Mouse (Mus musculus): ENCODE measurements at regions not wholly inside any gene's neighbourhood (a gene's known extent, or its start where the extent isn't known, plus 50 kb on each side); places are given as distances from the start of the nearest gene placed in this dataset.

GRCm38 (mm10) chr8:90636770-90637169 is 180.4 kb downstream of the Gm19935 start:
- H3K36me3 ChIP-seq (ENCODE audit: control insufficient read depth in 1 of 2, insufficient read depth in 2 of 2, low read length in 2 of 2), result no peaks in the 10 kb centered on the region
- TF ChIP-seq UBTF (IDR thresholded peaks at IDR 0.05; ENCODE audit: borderline replicate concordance, insufficient read depth, low read depth, low read length) (no peak), USF1 (IDR thresholded peaks at IDR 0.05; ENCODE audit: low read depth, low read length) (no peak), ZMIZ1 (IDR thresholded peaks at IDR 0.05; ENCODE audit: low read depth, low read length) (no peak), RAD21 (IDR thresholded peaks at IDR 0.05; ENCODE audit: low read depth, low read length) (no peak), GABPA (IDR thresholded peaks at IDR 0.05; ENCODE audit: low read depth, low read length) (no peak), POLR2AphosphoS2 (IDR thresholded peaks at IDR 0.05; ENCODE audit: low read length) (no peak), USF2 (IDR thresholded peaks at IDR 0.05; ENCODE audit: borderline replicate concordance in 1 of 2, insufficient read depth in 1 of 2, low read depth in 1 of 2, low read length in 2 of 2) (no peak), GATA1 (IDR thresholded peaks at IDR 0.05; ENCODE audit: low read depth, low read length) (no peak), SMC3 (IDR thresholded peaks at IDR 0.05; ENCODE audit: low read depth, low read length) (no peak), NELFE (IDR thresholded peaks at IDR 0.05; ENCODE audit: low read depth, low read length) (no peak), TCF12 (IDR thresholded peaks at IDR 0.05; ENCODE audit: low read depth, low read length) (no peak), ZNF384 (IDR thresholded peaks at IDR 0.05; ENCODE audit: low read depth, low read length) (no peak), BHLHE40 (IDR thresholded peaks at IDR 0.05; ENCODE audit: borderline replicate concordance, low read depth, low read length) (no peak), TBP (IDR thresholded peaks at IDR 0.05; ENCODE audit: low read depth, low read length) (no peak), CHD2 (IDR thresholded peaks at IDR 0.05; ENCODE audit: low read length) (no peak), MEF2A (IDR thresholded peaks at IDR 0.05; ENCODE audit: extremely low read depth, insufficient replicate concordance, low read depth, low read length, poor library complexity, severe bottlenecking) (no peak), SIN3A (IDR thresholded peaks at IDR 0.05; ENCODE audit: low read length) (no peak)
- no peak overlapping the region for H3K4me3 ChIP-seq (ENCODE audit: control insufficient read depth in 1 of 2, insufficient read depth in 1 of 2, low read depth in 2 of 2, low read length in 2 of 2)

GRCm38 (mm10) chr8:90635766-90636492 is 181.3 kb downstream of the Gm19935 start:
- Histone ChIP-seq H3K27me3 (ENCODE audit: control insufficient read depth in 1 of 2, insufficient read depth in 2 of 2, low read length in 2 of 2) (no peaks in the 10 kb centered on the region), H3K27ac (ENCODE audit: control insufficient read depth, low read depth, low read length) (no peak overlapping the region), H3K4me1 (ENCODE audit: control insufficient read depth in 1 of 2, insufficient read depth in 2 of 2, low read length in 2 of 2) (no peaks in the 10 kb centered on the region), H3K9me3 (replicated peaks; ENCODE audit: insufficient read depth, low read length) (no peaks in the 10 kb centered on the region), H3K9ac (ENCODE audit: control insufficient read depth, low read depth, low read length, poor library complexity, severe bottlenecking) (no peak overlapping the region), H3K79me2 (ENCODE audit: control insufficient read depth, insufficient read depth, low read length, poor library complexity) (no peaks in the 10 kb centered on the region), H3K4me3 (ENCODE audit: control insufficient read depth in 1 of 2, insufficient read depth in 1 of 2, low read depth in 2 of 2, low read length in 2 of 2) (no peak overlapping the region), H3K36me3 (ENCODE audit: control insufficient read depth in 1 of 2, insufficient read depth in 2 of 2, low read length in 2 of 2) (no peaks in the 10 kb centered on the region)
- TF ChIP-seq ZMIZ1 (IDR thresholded peaks at IDR 0.05; ENCODE audit: low read depth, low read length), result no peak
- no peak for TF ChIP-seq TAL1 (IDR thresholded peaks at IDR 0.05; ENCODE audit: low read length)
- TF ChIP-seq MAFK (IDR thresholded peaks at IDR 0.05; ENCODE audit: borderline replicate concordance, low read depth, low read length), result no peak
- TF ChIP-seq NELFE (IDR thresholded peaks at IDR 0.05; ENCODE audit: low read depth, low read length), result no peak
- no peak for TF ChIP-seq JUND (IDR thresholded peaks at IDR 0.05; ENCODE audit: low read depth, low read length)
- no peak for TF ChIP-seq EP300 (IDR thresholded peaks at IDR 0.05; ENCODE audit: low read depth in 1 of 2, low read length in 2 of 2)
- TF ChIP-seq TCF12 (IDR thresholded peaks at IDR 0.05; ENCODE audit: low read depth, low read length), result no peak
- TF ChIP-seq SIN3A (IDR thresholded peaks at IDR 0.05; ENCODE audit: low read length), result no peak
- no peak for TF ChIP-seq ETS1 (IDR thresholded peaks at IDR 0.05; ENCODE audit: low read depth, low read length)
- no peak for DNase-seq (ENCODE audit: low read depth, low spot score)

More at GRCm38 (mm10) chr8:90636770-90637169, 180.4 kb downstream of the Gm19935 start:
- Histone ChIP-seq H3K79me2 (ENCODE audit: control insufficient read depth, insufficient read depth, low read length, poor library complexity) (no peaks in the 10 kb centered on the region), H3K27me3 (ENCODE audit: control insufficient read depth in 1 of 2, insufficient read depth in 2 of 2, low read length in 2 of 2) (no peaks in the 10 kb centered on the region), H3K9ac (ENCODE audit: control insufficient read depth, low read depth, low read length, poor library complexity, severe bottlenecking) (no peak overlapping the region), H3K4me1 (ENCODE audit: control insufficient read depth in 1 of 2, insufficient read depth in 2 of 2, low read length in 2 of 2) (no peaks in the 10 kb centered on the region), H3K9me3 (replicated peaks; ENCODE audit: insufficient read depth, low read length) (no peaks in the 10 kb centered on the region), H3K27ac (ENCODE audit: control insufficient read depth, low read depth, low read length) (no peak overlapping the region)
- DNase-seq (ENCODE audit: low read depth, low spot score), result no peak
